Mouse (Mus musculus) forebrain, embryonic 15.5 days (tissue): ENCODE data around the gene Bcl7b. TPM values are rescaled to one million over a fixed set of nuclear protein-coding genes. Genes with fewer than 3 reads are reported as not detected.
"Not testable (repeated sequence)": the region's sequence is repeated elsewhere in the genome, so short reads cannot be mapped to it uniquely, and the experiment has no call there.

ENCODE experiments used
- ATAC-seq: fragments of 200-750 bp; cut with Nextera tagmentation; replicated peaks from 2 replicates; pipeline ENCODE4 v1.8.0; 2017; ENCODE audit warnings: mild to moderate bottlenecking, moderate TSS enrichment, moderate library complexity
- H3K27ac ChIP-seq: fragments of 300-500 bp; sonication (generic); replicated peaks from 2 replicates; pipeline ENCODE4 v1.5.1; 2015; ENCODE audit warnings: mild to moderate bottlenecking, inconsistent platforms
- H3K27me3 ChIP-seq: fragments of 300-500 bp; sonication (generic); 2 replicates; pipeline ENCODE4 v1.6.1; 2015; ENCODE audit warnings: inconsistent platforms
- H3K36me3 ChIP-seq: fragments of 300-500 bp; sonication (generic); 2 replicates; pipeline ENCODE4 v1.6.1; 2015; ENCODE audit warnings: mild to moderate bottlenecking, inconsistent platforms
- H3K4me1 ChIP-seq: fragments of 300-500 bp; sonication (generic); 2 replicates; pipeline ENCODE4 v1.6.1; 2015; ENCODE audit warnings: inconsistent platforms
- H3K4me2 ChIP-seq: fragments of 300-500 bp; sonication (generic); replicated peaks from 2 replicates; pipeline ENCODE4 v1.6.1; 2015; ENCODE audit warnings: mild to moderate bottlenecking, inconsistent platforms
- H3K4me3 ChIP-seq: fragments of 300-500 bp; sonication (generic); 2 replicates; pipeline ENCODE4 v1.5.1; 2015; ENCODE audit warnings: mild to moderate bottlenecking, inconsistent platforms
- H3K9ac ChIP-seq: fragments of 300-500 bp; sonication (generic); replicated peaks from 2 replicates; pipeline ENCODE4 v1.6.1; 2015; ENCODE audit warnings: mild to moderate bottlenecking, inconsistent platforms
- H3K9me3 ChIP-seq: fragments of 300-500 bp; sonication (generic); 2 replicates; pipeline ENCODE4 v1.6.1; 2016; ENCODE audit warnings: inconsistent platforms
- WGBS: fragments of 180-500 bp; shearing (Covaris S2); methylation state at CpG from one replicate; pipeline ENCODE4 v1.1.7; 2015; ENCODE audit warnings: mixed read lengths; 5-methylcytosine and 5-hydroxymethylcytosine counted together
- microRNA-seq: library from miRNA; unstranded; fragments of <30 nt; microRNA quantifications from one replicate; pipeline ENCODE4, GENCODE M21; 2016
- polyA plus RNA-seq: library from polyadenylated mRNA; unstranded; fragments of >200 nt; fragmentation: Nextera tagmentation; extraction: Ambion mirVana; gene quantifications from 2 replicates; pipeline ENCODE4 v1.2.1, GENCODE M21; 2015

The Bcl7b gene
- polyA plus RNA-seq, 1 experiment from 2014 or later, result 52.9 TPM

DNA sequence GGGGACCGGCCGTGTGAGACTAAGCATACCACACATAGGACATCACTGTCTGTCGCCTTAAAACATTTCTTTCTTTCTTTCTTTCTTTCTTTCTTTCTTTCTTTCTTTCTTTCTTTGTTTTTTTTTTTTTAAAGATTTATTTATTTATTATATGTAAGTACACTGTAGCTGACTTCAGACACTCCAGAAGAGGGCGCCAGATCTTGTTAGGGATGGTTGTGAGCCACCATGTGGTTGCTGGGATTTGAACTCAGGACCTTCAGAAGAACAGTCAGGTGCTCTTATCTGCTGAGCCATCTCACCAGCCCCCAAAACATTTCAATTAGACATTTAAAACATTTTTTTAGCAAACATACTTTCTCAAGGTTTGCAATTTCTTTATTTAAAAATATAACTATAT, 57.8 kb downstream of the Bcl7b start:
- H3K27me3 ChIP-seq, H3K4me2 ChIP-seq, ATAC-seq, H3K9me3 ChIP-seq, H3K27ac ChIP-seq, H3K4me3 ChIP-seq, H3K9ac ChIP-seq, H3K4me1 ChIP-seq: not testable (repeated sequence)
- 92% methylated on average over 4 of the region's 4 CpGs for WGBS
- H3K36me3 ChIP-seq, result peaks cover 86% of the 10 kb centered on the region

DNA sequence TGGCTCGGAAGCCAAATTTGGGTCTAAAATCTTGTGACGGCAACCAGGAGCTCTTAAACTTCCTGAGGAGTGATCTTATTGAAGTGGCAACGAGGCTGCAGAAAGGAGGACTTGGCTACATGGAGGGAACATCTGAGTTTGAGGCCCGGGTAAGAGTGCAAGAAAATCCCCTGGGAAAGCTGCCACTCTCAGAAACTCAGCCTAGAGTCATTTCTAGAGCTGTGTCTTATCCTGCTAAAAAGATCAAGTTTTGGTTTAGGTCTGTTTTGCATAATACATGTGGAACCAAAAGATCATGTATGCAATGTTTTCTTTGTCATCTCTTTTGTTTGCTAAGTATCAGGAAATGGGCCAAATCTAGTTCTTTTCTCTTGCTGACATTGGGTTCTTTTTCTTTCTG, 62.1 kb downstream of the Bcl7b start:
- no peak for ATAC-seq
- Histone ChIP-seq H3K27ac (no peak overlapping the region), H3K4me2 (no peak overlapping the region), H3K9ac (no peak overlapping the region), H3K4me1 (no peaks in the 10 kb centered on the region), H3K27me3 (no peaks in the 10 kb centered on the region), H3K36me3 (peaks cover 88% of the 10 kb centered on the region), H3K9me3 (no peaks in the 10 kb centered on the region), H3K4me3 (no peak overlapping the region)
- 86% methylated on average over 4 of the region's 4 CpGs for WGBS

Small RNAs within 50 kb of the gene (microRNA-seq; reads per million reads assigned to microRNA genes)
- not detected for gene Gm25315

Other genes starting within 250 kb of the Bcl7b start
- 8.8 and 10.1 TPM in 2 replicates for gene Mettl27, start 235.9 kb upstream of the Bcl7b start, polyA plus RNA-seq
- not detected in 2 replicates for gene Cldn4, start 221.3 kb upstream of the Bcl7b start, polyA plus RNA-seq
- gene Cldn3, start 182.1 kb upstream of the Bcl7b start, polyA plus RNA-seq, result 12.3 and 12.7 TPM in 2 replicates
- gene Abhd11, start 159.1 kb upstream of the Bcl7b start, polyA plus RNA-seq, result 69.5 and 70.3 TPM in 2 replicates
- 78.6 and 78.9 TPM in 2 replicates for gene Stx1a, start 144.8 kb upstream of the Bcl7b start, polyA plus RNA-seq
- 34.6 and 39.8 TPM in 2 replicates for gene Dnajc30, start 104.1 kb upstream of the Bcl7b start, polyA plus RNA-seq
- gene Bud23, start 103.3 kb upstream of the Bcl7b start, polyA plus RNA-seq, result 89.0 and 92.8 TPM in 2 replicates
- 35.1 and 36.3 TPM in 2 replicates for gene Vps37d, start 90.0 kb upstream of the Bcl7b start, polyA plus RNA-seq
- gene Mlxipl, start 78.4 kb upstream of the Bcl7b start, polyA plus RNA-seq, result 1.1 and 1.4 TPM in 2 replicates
- 16.8 and 17.5 TPM in 2 replicates for gene Tbl2, start 18.6 kb upstream of the Bcl7b start, polyA plus RNA-seq
- 42.9 and 43.2 TPM in 2 replicates for gene Baz1b, start 19.0 kb downstream of the Bcl7b start, polyA plus RNA-seq
- gene Fzd9, start 82.9 kb downstream of the Bcl7b start, polyA plus RNA-seq, result 14.3 and 17.4 TPM in 2 replicates
- 0.18 TPM in 1 of 2 replicates, not detected in the other for gene Fkbp6, start 181.8 kb downstream of the Bcl7b start, polyA plus RNA-seq
- gene Trim50, start 185.0 kb downstream of the Bcl7b start, polyA plus RNA-seq, result not detected in 2 replicates
- gene Nsun5, start 201.7 kb downstream of the Bcl7b start, polyA plus RNA-seq, result 40.3 and 40.7 TPM in 2 replicates
- 13.2 and 13.7 TPM in 2 replicates for gene Pom121, start 226.3 kb downstream of the Bcl7b start, polyA plus RNA-seq